Mouse (Mus musculus) embryo, embryonic 10.5 days (tissue): ENCODE results near the gene Slc1a5.

ENCODE experiments used
- DNase-seq: peaks from one replicate; pipeline ENCODE4 v3.0.0-alpha.2; 2015; ENCODE audit warnings: low spot score

The Slc1a5 gene

DNA sequence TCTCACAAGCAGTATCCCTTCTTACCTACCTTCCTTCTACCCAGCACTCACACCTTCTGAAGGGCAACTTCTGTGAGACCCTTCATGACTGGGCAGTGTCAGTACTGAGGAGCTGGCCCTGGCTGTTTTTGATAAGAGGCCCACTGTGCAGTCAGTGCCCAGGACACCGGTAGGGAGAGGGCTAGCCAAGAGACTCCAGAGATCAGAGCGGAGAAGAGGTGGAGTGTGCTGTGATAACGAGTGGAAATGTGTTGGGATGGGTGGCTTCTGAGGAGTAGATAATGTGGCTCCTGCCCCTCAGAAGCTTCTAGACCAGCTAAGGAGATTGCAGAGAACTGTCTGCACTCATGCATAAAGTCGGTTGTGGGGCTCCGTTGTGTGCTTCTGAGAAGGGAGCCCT, 38.7 kb downstream of the Slc1a5 start:
- no peak for DNase-seq

DNA sequence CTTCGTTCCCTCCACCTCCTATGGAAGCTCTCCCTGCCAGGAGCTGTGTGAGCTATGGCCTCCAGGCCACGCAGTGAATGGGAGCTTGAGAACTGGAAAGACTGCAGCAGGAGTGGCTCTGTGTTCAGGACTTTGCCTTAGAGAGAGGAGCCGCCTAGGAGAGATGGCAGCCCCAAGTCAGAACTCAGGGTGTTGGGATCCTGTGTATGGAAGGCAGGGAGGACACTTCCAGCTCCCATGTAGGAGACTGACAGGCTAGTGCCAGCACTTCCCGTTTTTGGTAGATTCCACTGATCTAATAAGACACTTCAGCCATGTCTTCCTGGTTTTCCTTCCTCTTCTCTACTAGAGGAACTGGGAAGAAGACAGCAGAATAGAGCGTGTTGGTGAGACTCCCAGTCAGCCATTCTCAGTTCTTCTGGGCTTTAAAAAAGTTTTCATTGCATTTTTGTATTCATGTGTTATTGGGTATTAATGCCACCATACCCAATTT, 39.2 kb downstream of the Slc1a5 start:
- DNase-seq, result no peak

DNA sequence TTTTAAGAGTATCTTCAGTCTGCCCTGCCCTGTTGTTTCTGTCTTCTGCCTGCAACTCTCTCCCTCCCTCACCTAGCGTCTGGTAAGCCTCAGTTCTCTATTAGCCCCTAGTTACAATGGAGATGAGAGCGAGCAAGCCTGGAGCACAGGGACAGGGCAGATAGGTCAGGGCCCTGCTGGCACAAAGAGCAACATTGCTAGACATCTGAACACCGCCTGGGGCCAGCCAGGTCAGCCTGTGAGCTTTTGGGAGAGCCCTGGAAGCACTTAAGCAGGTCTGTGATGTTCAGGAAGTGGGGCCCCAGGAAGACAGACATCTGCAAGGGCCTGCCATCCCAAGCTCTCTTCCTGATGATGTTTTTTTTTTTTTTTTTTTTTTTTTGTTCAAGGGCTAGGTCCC, 40.0 kb downstream of the Slc1a5 start:
- DNase-seq, result peak; percentile 50

DNA sequence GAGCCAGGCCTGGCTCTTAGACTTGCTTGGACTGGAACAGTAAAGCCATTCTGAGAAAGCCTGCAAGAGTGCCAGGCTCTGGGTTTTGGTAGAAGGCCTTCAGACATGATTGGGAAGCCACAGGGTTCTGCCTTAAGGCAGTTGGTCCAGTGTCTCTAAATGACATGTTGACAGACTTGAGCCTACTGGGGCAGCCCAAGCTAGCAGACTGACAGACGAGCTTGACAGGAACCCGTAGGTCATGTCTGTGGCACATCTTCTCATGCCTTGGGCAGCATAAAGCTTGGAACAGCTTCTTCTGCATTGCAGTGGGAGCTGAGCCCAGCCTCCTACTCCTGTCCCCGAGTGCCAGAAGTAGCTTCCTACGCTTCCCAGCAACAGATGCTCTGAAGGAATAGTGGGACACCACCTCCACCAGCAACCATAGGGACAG, 40.5 kb downstream of the Slc1a5 start:
- DNase-seq, result no peak

DNA sequence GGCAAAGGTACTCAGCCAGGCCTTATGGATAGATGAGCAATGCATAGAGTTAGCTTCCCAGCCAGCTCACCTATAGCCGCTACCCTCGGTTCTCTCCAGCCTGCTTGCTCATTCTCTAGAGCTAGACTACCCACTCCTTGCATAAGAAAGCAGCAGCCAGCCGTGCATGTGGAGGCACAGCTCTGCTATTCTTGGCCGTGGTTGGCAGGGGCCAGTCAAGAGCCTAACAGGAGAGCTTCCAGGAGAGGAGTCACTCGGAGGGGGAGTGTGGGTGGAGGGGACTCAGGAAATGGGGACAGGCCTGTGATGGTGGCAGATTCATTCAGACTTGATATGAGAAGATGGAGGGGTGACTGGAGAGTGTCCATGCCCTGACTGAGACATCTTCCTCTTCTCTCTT, 42.6 kb downstream of the Slc1a5 start:
- DNase-seq, result no peak

DNA sequence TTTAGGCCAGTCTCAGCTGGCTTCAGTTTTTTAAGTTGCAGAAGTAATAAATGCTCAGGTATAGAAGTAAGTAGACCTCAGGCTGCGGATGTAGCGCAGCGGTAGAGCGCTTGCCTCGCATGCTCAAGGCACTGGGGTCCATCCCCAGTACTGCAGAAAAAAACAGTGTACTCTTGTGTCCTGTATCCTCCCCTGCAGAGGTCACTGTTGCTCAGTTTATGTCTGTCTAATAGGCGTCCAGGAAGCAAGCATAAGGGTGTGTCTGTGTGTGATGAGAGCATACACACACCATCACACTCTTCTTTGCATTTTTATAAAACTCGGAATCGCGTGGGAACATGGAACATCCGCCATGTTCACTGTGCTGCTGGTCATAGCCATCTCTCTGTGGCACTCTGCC, 44.6 kb downstream of the Slc1a5 start:
- no peak for DNase-seq

DNA sequence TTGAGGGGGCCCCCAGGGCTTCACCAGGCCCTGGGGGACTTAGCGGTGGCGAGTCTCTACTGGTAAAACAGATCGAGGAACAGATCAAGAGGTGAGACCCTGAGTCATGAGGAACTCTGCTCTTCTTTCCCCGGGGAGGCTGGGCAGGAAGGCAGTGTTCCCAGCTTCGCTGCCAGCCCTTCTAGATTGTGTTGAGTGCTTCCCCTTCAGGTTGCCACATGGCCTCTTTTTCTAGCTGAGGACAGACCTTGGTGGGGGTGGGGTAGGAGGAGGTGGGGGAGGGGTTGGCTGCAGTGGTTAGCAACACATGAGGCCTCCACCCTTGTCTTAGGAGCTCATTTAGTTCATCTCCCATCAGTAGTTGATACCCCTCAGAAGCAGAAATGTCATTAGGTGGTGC, 45.4 kb downstream of the Slc1a5 start:
- DNase-seq, result no peak

DNA sequence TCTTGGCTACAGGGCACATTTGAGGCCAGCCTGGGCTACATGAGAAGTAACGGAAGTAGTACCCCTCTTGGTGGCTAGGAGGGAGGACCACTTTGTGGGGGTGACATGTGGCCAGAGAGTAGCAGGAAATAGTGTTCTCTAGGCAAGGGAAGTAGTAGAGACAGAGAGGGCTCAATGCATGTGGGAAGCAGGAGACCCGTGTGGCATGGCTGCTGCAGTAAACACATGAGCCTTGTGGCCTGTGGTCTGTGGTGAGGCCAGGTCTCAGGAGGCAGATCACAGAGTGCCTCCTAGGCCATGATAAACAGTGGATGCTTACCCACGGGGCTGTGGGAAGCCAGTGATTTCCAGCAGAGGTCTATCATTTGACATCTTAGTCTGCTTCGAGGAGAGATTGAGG, 46.1 kb downstream of the Slc1a5 start:
- DNase-seq, result no peak

DNA sequence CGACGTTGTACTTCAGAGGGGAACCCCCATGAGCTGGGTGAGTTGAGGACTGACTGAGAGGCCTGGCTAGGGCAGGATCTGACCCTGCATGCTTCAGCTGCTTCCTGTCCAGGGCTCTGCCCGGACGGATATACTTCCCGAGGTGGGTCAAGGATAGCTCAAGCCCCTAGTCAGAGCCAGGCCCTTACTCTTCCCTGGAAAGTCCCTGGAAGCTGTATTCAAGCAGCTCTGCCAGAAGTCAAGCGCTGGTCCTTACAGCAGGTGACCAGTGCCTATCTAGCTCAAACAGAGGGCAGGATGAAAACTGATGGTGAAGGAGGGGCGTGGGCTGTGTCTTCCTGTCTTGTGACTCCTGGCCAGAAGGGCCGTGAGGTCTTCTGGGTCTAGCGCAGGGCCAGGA, 49.3 kb downstream of the Slc1a5 start:
- no peak for DNase-seq

DNA sequence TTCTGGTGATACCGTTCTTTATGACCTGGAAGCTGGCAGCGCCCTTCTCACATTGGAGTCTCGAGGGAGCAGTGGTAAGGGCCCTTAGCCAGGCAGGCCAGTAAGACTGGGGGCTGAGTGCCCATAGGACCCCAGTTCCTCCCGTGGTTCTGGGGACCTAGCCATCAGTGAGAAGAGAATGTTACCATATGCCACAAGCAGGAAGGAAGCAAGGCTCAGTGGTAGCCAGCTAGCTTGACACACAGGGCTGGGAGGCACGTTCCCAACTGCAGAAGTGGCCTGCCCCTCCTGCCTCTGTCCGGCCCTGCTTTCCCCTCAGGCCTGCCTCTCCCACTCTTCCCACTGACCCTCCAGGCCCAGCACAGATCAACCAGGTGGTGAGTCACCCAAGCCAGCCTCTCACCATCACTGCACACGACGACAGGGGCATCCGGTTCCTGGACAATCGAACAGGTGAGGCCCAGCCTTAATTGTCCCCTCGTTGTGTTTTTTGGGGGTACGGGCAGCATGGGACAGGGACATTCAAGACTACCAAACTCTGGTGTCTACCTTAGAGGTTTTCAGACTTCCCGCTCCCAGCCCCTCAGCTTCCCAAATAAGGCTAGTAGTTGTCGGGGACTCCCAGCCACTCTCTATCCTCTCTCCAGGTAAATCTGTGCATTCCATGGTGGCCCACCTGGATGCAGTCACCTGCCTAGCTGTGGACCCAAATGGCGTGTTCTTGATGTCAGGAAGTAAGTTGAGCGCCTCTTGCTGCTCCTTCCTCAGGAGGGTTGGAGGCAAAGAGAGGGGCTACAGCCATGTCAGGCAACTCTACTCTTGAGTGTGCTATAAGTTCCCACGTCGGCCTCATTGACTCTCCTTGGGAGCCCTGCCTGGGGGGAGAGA, 57.0 kb downstream of the Slc1a5 start:
- DNase-seq, result no peak

DNA sequence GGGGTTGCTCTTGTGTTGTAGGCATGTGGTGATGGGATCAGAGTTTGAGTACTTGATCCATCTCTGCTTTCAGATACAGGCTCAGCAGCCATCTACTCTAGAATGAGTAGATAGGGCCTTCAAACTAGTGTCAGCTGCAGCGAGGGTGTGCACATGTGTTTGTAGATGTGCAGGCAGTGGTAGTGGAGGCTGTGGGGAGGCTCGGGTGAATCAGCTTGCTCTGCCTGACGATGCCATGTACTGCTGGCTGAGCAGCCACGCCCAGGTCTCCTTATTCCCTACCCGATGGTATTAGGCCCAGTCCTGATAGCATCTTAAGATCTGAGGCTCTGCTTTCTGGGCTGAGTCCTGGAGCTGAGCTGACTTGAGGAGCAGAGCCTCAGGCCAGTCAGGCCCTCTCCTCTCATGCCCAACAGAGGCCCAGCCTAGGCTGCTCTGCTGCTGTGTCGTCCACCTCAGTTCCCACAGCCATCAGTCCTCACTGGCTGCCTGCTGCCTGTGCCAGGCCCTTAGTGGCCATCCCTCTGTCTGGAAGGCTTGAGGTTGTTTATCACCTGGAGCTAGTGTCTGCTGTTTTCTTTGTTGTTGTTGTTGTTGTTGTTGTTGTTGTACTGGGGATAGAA, 57.8 kb downstream of the Slc1a5 start:
- no peak for DNase-seq

DNA sequence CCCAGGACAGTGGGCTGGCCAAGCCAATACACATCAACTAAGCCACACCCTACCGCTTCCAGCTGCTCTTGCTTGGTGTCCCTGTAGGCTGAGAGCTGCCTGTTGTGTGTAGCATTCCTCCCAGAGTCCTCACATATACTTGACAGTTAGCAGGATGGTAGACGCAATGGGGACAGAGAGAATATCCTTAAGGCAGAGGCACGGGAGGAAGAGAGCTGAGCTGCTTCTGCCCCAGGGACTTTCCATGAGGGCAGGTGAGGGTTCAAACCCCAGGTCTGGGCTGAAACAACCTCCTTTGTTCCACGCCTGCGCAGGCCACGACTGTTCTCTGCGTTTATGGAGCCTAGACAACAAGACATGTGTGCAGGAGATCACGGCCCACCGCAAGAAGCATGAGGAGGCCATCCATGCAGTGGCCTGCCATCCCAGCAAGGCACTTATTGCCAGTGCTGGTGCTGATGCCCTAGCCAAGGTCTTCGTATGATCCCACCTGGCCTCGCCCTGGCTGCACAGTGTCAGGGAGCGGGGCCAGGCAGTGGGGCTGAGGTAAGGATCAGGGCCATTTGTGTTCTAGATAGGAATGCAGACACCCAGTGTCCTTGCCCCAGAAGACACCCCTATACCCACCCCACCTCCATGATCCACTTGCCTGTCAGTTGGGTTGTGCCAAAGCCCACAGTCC, 58.4 kb downstream of the Slc1a5 start:
- no peak for DNase-seq

DNA sequence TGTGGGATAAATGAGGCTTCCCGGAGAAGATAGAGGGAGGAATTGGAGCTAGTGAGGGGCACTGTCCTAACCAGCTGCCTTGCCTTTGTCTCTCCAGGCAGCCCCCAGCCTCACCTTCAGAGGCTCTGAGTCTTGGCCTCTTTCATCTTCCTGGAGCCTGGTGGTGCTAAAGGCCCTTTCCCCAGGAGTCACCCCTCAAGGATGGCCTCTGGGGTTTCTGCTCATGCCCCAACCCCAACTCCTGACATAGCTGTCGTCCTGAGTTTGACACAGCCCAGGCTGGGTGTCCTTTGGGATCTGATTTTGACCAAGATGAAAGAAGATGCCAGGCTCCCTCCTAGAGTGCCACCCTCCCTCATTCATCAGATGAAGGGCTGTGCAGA, 59.0 kb downstream of the Slc1a5 start:
- no peak for DNase-seq

DNA sequence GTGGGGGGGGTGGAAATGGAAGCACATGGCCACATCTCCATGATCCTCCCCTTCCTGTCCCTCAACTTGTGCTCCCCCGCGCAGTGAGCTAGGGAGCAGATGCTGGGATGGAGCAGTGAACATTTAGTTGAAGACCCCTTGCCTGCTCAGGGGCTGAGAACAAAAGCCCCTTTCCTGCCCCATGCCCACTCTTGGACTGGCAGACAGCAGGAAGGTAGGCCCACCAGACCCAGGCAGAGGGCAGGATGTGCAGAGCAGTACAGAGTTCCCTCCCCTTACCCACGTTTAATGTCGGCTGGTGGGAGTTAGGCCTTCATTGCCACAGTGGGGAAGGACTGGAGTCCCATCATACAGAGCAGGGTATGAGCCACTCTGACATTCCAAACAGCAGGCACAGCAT, 59.9 kb downstream of the Slc1a5 start:
- no peak for DNase-seq

DNA sequence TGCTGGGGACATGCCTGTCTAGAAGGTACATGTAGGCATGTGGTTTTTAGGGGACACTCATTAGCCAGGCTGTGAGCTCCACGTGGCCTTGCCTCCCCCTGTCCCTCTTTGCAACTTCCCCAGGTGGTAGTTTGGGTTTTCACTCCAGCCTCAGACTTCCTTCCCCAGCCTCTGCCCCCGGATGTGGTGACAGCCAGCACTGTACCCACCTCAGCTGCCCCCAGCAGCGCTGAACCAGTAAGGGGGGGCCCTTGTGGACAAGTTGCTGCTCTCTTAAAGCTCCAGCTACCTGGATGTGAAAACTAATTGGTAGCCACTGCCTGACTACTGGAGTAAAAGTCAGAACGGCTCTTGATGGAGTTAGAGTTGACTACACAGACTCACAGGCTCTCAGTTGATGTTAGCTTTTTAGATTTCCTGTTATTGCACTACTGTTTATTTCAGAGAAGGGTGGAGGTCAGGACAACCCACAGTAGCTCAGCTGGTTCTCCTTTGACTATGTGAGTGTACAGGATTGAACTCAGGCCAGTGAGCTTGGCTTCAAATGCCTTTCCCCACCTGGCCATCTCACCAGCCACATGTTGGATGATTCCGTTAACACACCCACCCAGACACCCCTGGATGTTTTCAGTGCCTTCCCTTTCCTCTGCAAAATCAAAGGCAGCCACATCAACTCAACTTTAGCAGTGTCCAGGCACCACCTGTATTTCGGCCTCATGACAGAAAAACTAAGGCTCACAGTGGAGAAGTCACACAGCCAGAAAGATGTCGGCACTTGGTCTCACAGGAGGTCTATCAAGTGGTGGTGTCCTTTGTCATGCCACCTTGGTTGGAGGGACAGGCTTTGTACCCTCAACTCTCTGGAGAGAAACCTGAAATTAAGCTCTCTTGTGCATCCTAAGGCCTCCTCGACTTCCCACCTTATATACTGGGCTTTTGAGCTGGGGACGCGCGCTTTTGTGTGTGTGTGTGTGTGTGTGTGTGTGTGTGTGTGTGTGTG, 60.7 kb downstream of the Slc1a5 start:
- no peak for DNase-seq

DNA sequence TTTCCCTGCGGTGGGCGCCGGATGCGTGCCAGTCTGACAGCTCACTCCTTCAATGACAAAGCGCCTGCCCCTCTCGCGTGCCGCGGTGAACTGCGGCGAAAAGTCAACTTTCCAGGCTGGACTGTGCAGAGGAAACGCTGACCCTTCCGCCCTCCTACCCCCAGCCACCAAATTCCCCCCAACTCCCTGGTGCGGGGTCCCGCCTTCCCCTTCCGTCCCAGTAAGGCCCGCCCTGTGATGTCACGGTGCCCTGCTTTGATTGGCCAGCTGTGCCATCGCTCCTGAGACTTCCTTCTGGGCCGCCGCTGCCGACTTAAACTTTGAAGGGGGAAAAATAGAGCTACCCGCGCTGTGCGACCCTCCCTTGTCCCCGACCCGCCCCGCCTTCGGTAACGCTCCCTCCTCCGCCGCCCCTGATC, 61.5 kb downstream of the Slc1a5 start, which contains the start of gene Prkd2:
TSS of gene Prkd2 (plus strand) at position 258 of the 419 bp plus-strand sequence.
- DNase-seq, result peak; percentile 96

DNA sequence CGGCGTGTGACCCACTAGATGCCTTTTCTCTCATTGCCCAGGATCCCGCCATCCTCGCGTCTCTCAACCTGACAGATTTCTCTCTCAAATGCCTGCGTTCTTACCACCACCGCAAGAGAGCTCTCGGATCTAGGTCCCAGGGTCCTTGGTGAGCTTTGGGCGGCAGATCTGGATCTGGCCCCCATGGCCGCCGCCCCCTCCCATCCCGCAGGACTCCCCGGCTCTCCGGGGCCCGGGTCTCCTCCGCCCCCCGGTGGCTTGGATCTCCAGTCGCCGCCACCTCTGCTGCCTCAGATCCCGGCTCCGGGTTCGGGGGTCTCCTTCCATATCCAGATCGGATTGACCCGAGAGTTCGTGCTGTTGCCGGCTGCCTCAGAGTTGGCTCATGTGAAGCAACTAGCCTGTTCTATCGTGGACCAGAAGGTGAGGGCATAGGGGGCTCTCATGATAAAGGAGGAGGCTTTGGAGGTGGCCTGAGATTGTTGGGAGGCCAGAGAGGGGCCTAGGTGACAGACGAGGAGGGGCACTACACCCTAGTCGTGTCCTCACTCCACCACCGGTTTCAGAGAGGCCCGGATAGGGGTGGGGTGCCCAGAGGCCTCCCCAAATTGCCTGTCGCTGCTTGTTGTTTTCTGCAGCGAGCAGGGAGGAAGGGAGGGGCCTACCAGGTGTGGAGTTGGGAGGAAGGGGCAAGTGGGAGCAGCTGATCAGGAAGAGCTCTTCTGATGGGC, 62.5 kb downstream of the Slc1a5 start:
- peak; percentile 48 for DNase-seq

DNA sequence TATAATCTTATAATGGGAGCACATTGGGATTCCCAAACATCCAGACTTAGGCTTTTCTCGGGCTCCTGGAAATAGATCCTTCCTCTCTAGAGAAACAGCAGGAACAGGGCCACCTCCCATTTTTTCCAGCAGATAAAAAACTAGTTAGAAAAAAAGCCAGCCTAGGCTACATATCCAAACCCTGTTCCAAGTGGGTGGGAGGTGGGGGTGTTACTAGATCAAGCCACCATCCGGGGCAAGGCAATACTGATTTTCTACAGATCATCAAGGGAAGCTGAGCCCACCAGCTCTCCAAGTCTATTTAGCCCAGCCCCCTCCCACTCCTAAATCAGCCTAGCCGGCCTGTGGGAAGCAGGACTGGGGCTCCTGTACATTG, 63.5 kb downstream of the Slc1a5 start:
- DNase-seq, result no peak

DNA sequence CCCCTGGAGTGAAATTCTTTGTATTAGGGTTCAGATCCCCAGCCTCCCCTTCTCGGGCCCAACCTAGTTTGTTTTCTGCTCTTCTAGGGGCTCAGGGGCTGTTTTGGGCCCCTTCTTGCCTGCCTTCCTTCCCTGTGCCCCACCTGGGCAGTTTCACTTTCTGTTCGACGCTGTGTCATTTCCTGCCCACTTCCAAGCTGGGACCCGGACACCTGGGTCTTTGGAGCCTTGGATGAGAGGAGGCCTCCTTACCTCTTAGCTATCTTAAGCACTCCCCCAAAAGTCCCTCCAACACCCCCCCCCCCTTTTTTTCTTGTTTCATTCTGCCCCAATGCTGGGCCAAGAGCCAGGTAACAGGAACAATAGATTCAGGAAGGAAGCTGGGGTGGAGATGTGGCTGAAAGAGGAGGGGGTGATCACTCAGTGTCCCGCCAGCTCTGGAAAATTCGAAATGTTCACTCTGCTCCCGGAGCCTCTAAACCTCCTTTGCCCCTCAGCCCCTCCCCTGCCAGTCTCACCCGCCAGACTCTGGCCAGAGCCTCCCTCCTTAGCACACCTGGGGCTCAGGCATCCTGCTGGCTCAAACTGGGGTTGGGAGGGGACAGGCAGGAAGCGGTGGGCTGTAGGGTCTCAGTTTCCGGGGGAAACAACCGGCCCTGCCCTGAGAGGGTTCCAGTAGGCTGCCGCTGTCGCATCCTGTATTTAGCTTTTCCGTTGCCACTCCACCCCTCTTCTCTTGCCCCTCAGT, 64.1 kb downstream of the Slc1a5 start:
- DNase-seq, result no peak

DNA sequence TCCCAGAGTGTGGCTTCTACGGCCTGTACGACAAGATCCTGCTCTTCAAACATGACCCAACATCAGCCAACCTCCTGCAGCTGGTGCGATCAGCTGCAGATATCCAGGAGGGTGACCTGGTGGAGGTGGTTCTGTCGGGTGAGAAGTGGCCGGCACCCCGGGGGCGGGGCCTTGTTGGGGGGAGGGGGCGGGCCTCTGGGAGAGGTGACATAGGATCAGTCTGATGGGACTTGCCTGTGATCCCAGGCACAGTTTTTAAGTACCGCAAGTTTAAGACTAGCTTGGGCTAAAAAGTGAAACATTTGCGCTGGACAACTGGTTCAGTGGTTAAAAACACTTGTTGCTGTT, 64.7 kb downstream of the Slc1a5 start:
- no peak for DNase-seq
